Mouse (Mus musculus): ENCODE data around the gene Olfr338. TPM values are rescaled to one million over a fixed set of nuclear protein-coding genes. Genes with fewer than 3 reads are reported as not detected.
"Not testable (repeated sequence)": the region's sequence is repeated elsewhere in the genome, so short reads cannot be mapped to it uniquely, and the experiment has no call there.

Gene Olfr338
- polyA plus RNA-seq (2015; fragmentation: Nextera tagmentation; extraction: Ambion mirVana), result 0.03 TPM in 1 of 2 replicates, not detected in the other

DNA sequence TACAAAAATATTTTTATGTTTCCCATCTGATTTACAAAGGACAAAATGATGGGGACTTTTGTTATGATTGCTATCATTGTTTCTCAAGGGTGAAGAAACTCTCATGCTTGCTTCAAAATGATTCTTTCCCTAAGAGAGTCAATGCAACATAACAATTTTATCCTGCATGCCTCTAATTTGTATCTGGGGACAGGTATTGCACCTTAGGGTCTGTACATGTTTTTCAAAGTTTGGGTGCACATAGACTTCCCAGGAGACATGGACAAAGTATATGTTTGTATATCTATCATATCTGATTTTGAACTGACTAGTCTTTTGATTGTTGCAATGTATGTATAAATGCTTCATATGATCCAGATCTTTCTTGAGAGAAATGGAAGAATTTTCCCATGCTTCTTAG is at the start of gene Olfr338:
Olfr338 (plus strand) TSS at position 301 of the 400 bp plus-strand sequence.
- H3K9me3 ChIP-seq, result no peaks in the 10 kb centered on the region
- no peaks in the 10 kb centered on the region for H3K4me1 ChIP-seq
- no peak within 1 kb of the TSS for H3K4me2 ChIP-seq
- no peak within 1 kb of the TSS for H3K27ac ChIP-seq
- H3K36me3 ChIP-seq, result no peaks in the 10 kb centered on the region
- no peak for ATAC-seq (ENCODE audit: insufficient number of reproducible peaks, low FRiP score, low TSS enrichment, low read depth)
- H3K9ac ChIP-seq, result no peak within 1 kb of the TSS
- no peak within 1 kb of the TSS for H3K4me3 ChIP-seq
- H3K27me3 ChIP-seq, result no peaks in the 10 kb centered on the region

DNA sequence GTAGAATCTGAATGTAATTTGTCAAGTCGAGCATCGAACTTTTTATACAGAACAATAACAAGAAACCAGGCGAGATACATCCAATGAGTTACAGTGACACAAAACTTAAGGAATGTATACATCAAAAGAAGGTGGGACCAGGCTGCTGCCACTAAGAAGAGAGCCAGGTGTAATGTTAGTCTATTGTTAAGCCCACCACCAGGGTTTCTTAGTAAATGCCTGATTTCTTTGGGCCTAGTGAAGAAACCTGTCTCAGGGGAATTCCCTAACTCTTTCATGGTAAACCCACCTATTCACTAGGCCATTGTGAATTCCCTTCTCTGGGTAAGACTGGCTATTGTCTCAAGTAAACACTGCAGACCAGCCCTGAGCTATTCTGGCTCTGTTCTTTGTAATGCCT is 41.9 kb downstream of the Olfr338 start:
- H3K9me3 ChIP-seq; H3K27ac ChIP-seq; H3K4me1 ChIP-seq; H3K4me2 ChIP-seq; H3K9ac ChIP-seq; H3K36me3 ChIP-seq; H3K27me3 ChIP-seq; H3K4me3 ChIP-seq; ATAC-seq (ENCODE audit: insufficient number of reproducible peaks, low FRiP score, low TSS enrichment, low read depth): not testable (repeated sequence)
- WGBS, result 89% methylated on average over 3 of the region's 3 CpGs

DNA sequence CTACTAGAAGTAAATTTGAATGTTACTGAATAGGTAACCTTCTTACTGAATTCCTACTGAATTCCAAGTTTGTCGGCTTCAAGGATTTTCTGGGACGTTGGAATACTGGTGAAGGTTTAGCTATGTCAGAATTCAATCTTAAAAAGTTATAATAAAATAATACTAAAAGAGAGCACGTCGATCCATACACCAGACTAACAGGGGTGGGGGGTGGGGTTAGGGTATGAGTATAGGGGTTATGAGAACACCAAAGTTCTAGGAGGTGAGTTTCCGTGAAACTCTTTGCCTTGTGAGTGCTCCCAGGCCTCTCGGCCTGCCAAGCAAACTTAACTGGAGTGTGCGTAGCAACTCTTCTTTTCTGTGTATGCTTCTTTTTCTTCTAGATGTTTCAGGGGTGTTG is 42.3 kb downstream of the Olfr338 start:
- H3K27ac ChIP-seq; H3K4me3 ChIP-seq; H3K36me3 ChIP-seq; H3K4me2 ChIP-seq; H3K4me1 ChIP-seq; H3K9ac ChIP-seq; H3K27me3 ChIP-seq; ATAC-seq (ENCODE audit: insufficient number of reproducible peaks, low FRiP score, low TSS enrichment, low read depth); H3K9me3 ChIP-seq: not testable (repeated sequence)
- WGBS, result 88% methylated on average over 7 of the region's 7 CpGs

DNA sequence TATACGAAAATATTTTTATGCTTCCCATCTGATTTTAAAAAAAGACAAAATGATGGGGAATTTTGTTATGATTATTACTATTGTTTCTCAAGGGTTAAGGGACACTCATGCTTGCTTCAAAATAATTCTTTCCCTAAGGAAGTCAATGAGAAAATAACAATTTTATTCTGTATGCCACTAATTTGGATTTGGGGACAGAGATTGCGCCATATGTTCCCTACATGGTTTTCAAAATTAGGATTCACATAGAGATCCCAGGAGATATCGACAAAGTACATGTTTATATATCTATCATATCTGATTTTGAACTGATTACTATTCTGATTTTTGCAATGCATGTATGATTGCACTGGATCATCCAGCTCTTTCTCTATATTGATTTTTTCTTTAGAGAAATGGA is 45.3 kb downstream of the Olfr338 start, which contains the start of gene Olfr339:
Olfr339 (plus strand) TSS at position 301 of the 400 bp plus-strand sequence.
- Histone ChIP-seq H3K9me3 (no peaks in the 10 kb centered on the region), H3K4me2 (no peak within 1 kb of the TSS), H3K27me3 (no peaks in the 10 kb centered on the region), H3K36me3 (no peaks in the 10 kb centered on the region), H3K9ac (no peak within 1 kb of the TSS), H3K4me3 (no peak within 1 kb of the TSS), H3K27ac (no peak within 1 kb of the TSS), H3K4me1 (no peaks in the 10 kb centered on the region)
- 82% methylated on average over 3 of the region's 3 CpGs for WGBS
- ATAC-seq (ENCODE audit: insufficient number of reproducible peaks, low FRiP score, low TSS enrichment, low read depth), result no peak

Other genes starting within 250 kb of the Olfr338 start
- 27.3 and 30.1 TPM in 2 replicates for gene Mrrf, start 237.1 kb upstream of the Olfr338 start, polyA plus RNA-seq (2015; fragmentation: Nextera tagmentation; extraction: Ambion mirVana)
- gene Rbm18, start 236.7 kb upstream of the Olfr338 start, polyA plus RNA-seq (2015; fragmentation: Nextera tagmentation; extraction: Ambion mirVana), result 68.7 and 69.3 TPM in 2 replicates
- gene Ptgs1, start 143.1 kb upstream of the Olfr338 start, polyA plus RNA-seq (2015; fragmentation: Nextera tagmentation; extraction: Ambion mirVana), result 21.8 and 23.0 TPM in 2 replicates
- gene Olfr339, start 45.4 kb downstream of the Olfr338 start, polyA plus RNA-seq (2015; fragmentation: Nextera tagmentation; extraction: Ambion mirVana), result not detected in 2 replicates
- not detected in 2 replicates for gene Olfr340, start 79.1 kb downstream of the Olfr338 start, polyA plus RNA-seq (2015; fragmentation: Nextera tagmentation; extraction: Ambion mirVana)
- gene Olfr341, start 108.9 kb downstream of the Olfr338 start, polyA plus RNA-seq (2015; fragmentation: Nextera tagmentation; extraction: Ambion mirVana), result not detected in 2 replicates
- gene Olfr342, start 151.5 kb downstream of the Olfr338 start, polyA plus RNA-seq (2015; fragmentation: Nextera tagmentation; extraction: Ambion mirVana), result not detected in 2 replicates
- gene Olfr344, start 193.1 kb downstream of the Olfr338 start, polyA plus RNA-seq (2015; fragmentation: Nextera tagmentation; extraction: Ambion mirVana), result not detected in 2 replicates